11 mouse cellular contexts compared by ENCODE assay signal in genomic region chr19:42657769-42658168, GRCm38 (mm10). TPM values are rescaled to one million over a fixed set of nuclear protein-coding genes. Genes with fewer than 3 reads are reported as not detected.
DNase-seq lines count a peak whose midpoint lies in the region; ATAC-seq and TF ChIP-seq lines count a peak whose summit lies in the region.
"Had no signal": no experiment of that assay in that cellular context is flagged by ENCODE, and none has a peak within 500 bp of the region (broad histone marks: within the 10 kb centered on the region; RNA-seq: fewer than 3 reads in every experiment).

No protein-coding gene starts in this region.

- TF ChIP-seq CTCF in lung, embryonic 14.5 days (IDR thresholded peaks at IDR 0.05; ENCODE audit: low read depth): no peak
- no peak for TF ChIP-seq CTCF in bone marrow macrophage, adult 2 months (IDR thresholded peaks at IDR 0.05; ENCODE audit: low read depth, low read length)

- no peaks in the 10 kb centered on the region for H3K9me3 ChIP-seq in lung, embryonic 14.5 days (ENCODE audit: low read depth, low read length)
- H3K9me3 ChIP-seq: G1E; liver, embryonic 15.5 days had no signal

- H3K4me2 ChIP-seq in lung, embryonic 14.5 days: no peak overlapping the region
- H3K4me2 ChIP-seq: liver, embryonic 15.5 days had no signal

- no peak overlapping the region for H3K27ac ChIP-seq in lung, embryonic 14.5 days (ENCODE audit: low read depth)
- peak overlapping the region; percentile 16; the same call in 1 of the 2 replicates for H3K27ac ChIP-seq in bone marrow macrophage, adult 2 months (ENCODE audit: insufficient read depth, low read depth, low read length)
- H3K27ac ChIP-seq: liver, embryonic 15.5 days had no signal

- TF ChIP-seq POLR2A in bone marrow macrophage, adult 2 months (IDR thresholded peaks at IDR 0.05; ENCODE audit: borderline replicate concordance, low read depth, low read length): no peak

- H3K4me1 ChIP-seq in lung, embryonic 14.5 days (ENCODE audit: insufficient read depth): no peaks in the 10 kb centered on the region
- H3K4me1 ChIP-seq in bone marrow macrophage, adult 2 months (ENCODE audit: control insufficient read depth, insufficient read depth, low read length): peaks cover 32% of the 10 kb centered on the region

- peak; percentile 77 to 88 for DNase-seq in adrenal gland, adult (ENCODE audit: inconsistent age in 2 of 2, low spot score in 1 of 2)
- DNase-seq in adrenal gland, postnatal 4 days (ENCODE audit: low spot score in 2 of 2): no peak
- peak; percentile 44 for DNase-seq in lung, embryonic 14.5 days
- no peak for DNase-seq in lung, adult 18-20 months
- DNase-seq in layer of hippocampus, adult 8-10 months (ENCODE audit: low spot score in 2 of 2): peak; percentile 62 to 72
- no peak for DNase-seq in cerebellum, postnatal 36 days
- DNase-seq: thymus, postnatal 36 days had no signal

- no peak overlapping the region for H3K9ac ChIP-seq in lung, embryonic 14.5 days
- H3K9ac ChIP-seq: liver, embryonic 15.5 days had no signal

- WGBS in lung, embryonic 14.5 days: 28% methylated on average over 4 of the region's 4 CpGs

- H3K36me3 ChIP-seq in lung, embryonic 14.5 days (ENCODE audit: insufficient read depth): no peaks in the 10 kb centered on the region
- H3K36me3 ChIP-seq: G1E; liver, embryonic 15.5 days had no signal

- H3K27me3 ChIP-seq in lung, embryonic 14.5 days (ENCODE audit: insufficient read depth, low read length): no peaks in the 10 kb centered on the region

- no peak for ATAC-seq in lung, embryonic 14.5 days (ENCODE audit: insufficient read depth)
- no peak for ATAC-seq in frontal cortex, adult (ENCODE audit: low TSS enrichment)

- no peak overlapping the region for H3K4me3 ChIP-seq in lung, embryonic 14.5 days (ENCODE audit: low read depth, low read length)
- no peak overlapping the region for H3K4me3 ChIP-seq in bone marrow macrophage, adult 2 months (ENCODE audit: insufficient read depth, low read length)
- H3K4me3 ChIP-seq: liver, embryonic 15.5 days had no signal

RNA-seq across cellular contexts. Expression of gene Loxl4, which starts 45.2 kb away (rescaled TPM):
- total RNA-seq in adrenal gland, postnatal 4 days (2021): 1 to 10 TPM; 2.3 TPM
- polyA plus RNA-seq in lung, embryonic 14.5 days (2014; fragmentation: Nextera tagmentation; extraction: Ambion mirVana): 0.50 and 0.64 TPM in 2 replicates
- polyA plus RNA-seq in bone marrow macrophage, adult 2 months (2012; ENCODE audit: insufficient read depth, insufficient read length, missing spikeins): 0.15 TPM in 1 of 2 replicates, not detected in the other
- total RNA-seq in layer of hippocampus, adult 8-10 months (2022): under 1 TPM; 0.16 to 0.47 (median 0.30) TPM
- total RNA-seq: G1E had no signal
- polyA plus RNA-seq: G1E had no signal

Comparison
In these comparisons a context has a peak if more than half of its experiments do, and no peak if none do; other contexts are left out.
1. DNase-seq: peak in adrenal gland, adult (2 of 2), lung, embryonic 14.5 days (single experiment) and layer of hippocampus, adult 8-10 months (2 of 2); none in adrenal gland, postnatal 4 days (0 of 2), lung, adult 18-20 months (0 of 2) and cerebellum, postnatal 36 days (0 of 2).